Mouse (Mus musculus) T-helper 2 cell (primary cell): ENCODE data around the gene Vash2.
"Not testable (repeated sequence)": the region's sequence is repeated elsewhere in the genome, so short reads cannot be mapped to it uniquely, and the experiment has no call there.

Experiments
- in situ Hi-C: fragments of 300-600 bp; cut with MboI, MseI; formaldehyde crosslinking; loops from one replicate; pipeline ENCODE4 v1.15.1; 2025; ENCODE audit warnings: high pct_unique_total_duplicates

The Vash2 gene

DNA sequence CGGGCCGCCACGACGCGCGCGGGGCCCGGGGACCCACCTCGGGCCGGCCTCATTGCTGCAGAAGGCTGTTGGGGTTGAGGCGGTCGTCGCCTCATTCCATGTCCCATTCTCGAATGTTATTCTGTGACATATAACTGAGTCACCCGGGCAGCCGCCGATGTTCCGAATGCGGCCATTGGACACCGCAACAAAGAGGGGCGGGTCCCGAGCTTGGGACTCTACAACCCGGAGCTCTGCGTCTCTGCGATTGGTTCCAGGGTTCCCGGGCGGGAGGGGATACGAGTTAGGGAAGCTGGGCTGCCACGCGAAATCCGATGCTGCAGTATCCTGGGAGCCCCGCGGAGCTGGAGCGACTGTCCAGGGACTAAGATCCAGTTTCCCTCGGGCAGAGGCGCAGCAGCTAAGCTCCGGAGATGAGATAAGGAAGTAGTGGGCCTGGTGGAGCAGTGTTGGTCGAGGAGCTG lies at the start of gene Vash2:
Vash2 (minus strand) TSS at position 197 of the 464 bp plus-strand sequence.
- in situ Hi-C loops, result no loop called here

DNA sequence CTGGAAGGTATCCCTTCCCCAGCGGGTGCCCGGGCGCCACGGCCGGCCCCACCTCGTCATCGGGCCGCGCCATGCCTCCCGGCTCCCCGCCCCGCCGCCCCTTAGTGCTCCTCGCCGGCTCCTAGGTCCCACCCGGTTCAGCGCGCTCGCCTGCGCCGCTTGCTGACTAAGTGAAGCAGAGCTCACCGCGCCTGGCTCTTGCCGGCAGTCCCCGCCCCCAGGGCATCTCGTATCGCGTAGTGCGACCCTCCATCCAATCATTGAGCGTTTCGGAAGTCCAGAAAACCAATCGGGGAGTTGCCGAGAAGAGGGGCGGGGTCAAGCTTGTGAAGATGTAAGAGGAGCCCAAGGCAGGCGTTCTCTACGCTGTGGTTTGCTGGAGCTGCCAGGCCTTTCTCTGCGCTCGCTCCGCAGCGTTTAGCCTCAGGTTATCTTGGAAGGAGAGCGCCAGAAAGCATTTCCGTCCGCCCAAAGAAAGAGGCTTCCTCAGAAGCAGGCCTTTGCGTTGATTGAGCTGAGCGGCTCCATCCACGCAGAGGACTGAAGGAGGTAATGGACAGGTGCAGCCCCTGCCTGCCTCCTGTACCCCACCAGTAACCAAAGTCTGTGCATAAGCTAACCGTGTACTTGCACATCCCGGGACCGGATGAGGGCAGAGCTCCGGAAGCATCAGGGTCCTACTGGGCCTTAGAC lies 47.1 kb upstream of the Vash2 start, which contains the start of gene Flvcr1:
Flvcr1 (minus strand) TSS at position 138 of the 693 bp plus-strand sequence.
- in situ Hi-C loops, result no loop called here

DNA sequence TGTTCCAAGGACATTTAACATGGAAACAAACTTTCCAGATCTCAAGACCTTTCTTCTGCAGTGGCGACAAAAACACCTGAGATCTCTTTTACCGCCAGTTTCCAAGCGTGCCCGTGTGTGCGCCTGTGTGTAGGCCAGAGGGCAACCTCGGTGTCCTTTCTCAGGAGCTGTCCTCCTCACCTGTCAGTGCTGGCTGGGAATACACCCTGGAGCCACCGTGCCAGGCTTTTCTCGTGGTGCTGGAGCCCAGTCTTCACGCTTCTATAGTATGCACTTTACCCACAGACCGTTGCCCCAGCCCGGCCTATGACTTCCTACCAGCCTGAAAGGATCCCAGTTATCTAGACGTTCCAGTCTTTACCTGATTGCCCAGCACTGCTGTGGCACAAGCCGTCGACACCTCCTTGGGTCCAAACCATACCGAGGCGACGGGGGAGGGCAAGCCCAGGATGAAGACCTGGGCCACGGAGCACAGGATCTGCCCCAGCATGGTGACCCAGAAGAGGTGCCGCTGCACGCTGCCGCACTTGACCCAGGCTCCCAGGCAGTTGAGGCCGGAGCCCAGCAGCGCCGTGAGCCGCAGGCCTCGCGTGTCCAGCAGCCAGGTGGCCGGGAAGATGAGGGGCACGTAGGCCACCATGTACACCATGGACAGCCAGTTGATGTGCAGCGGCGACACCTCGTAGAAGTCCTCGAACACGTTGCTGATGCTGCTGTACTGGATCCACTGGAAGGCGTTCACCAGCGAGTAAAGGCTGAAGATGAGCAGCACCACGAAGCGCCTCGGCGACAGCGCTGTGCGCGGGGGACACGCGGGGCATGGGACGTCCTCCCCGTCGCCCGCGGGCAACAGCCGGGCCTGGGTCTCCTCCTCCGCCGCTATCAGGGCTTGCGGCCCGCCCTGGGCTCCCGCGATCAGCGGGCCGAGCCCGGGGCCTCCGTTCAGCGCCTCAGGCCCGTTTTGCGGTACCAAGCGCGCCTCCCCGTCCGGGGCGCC lies 46.2 kb upstream of the Vash2 start:
- in situ Hi-C loops, result no loop called here

DNA sequence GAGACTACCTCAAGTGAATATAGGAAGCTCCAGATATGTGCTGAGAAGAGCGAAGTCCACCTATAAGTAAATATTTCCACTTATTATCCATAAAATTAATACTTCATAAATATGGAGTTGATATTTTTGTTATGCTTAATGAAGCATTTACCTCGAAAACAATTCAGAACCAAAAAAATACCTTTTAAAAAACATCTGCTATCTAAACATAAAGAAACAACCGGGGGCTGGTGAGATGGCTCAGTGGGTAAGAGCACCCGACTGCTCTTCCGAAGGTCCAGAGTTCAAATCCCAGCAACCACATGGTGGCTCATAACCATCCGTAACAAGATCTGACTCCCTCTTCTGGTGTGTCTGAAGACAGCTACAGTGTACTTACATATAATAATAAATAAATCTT lies 44.7 kb upstream of the Vash2 start:
- in situ Hi-C loops, result not testable (repeated sequence)

DNA sequence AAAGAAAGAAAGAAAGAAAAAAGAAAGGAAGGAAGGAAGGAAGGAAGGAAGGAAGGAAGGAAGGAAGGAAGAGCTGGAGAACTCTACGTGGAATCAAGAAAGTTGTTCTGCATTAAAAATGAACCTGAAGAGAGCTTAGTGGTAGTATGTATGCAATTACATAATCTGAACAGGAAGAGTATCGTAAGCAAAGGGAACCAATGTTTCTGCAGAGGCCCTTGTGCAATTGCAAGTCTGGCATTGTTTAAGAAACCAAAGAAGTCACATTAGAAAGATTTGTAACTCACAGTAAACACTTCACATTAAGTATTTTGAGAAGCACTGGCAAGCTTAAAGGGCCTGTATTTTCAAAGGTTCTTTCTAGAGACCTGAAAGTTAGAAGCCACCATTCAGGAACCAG lies 44.0 kb upstream of the Vash2 start:
- in situ Hi-C loops, result no loop called here

DNA sequence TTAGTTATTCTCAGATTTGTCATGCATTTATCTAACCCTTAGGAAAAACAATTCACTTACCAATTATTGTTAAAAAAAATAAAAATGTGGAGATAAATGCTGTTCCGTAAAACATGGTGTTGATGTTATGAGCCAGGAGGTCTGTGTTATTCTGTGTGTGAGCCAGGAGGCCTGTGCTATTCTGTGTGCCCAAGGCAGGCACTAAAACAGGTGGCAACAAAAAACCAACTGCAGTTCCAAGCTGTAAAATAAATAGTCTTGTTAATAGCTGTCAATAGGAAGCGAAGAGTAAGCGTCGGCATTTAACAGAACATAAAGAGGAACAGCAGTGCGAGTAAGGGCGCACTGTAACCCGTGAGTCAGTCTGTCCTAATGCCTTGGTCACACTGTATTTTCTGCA lies 41.9 kb upstream of the Vash2 start:
- in situ Hi-C loops, result no loop called here

DNA sequence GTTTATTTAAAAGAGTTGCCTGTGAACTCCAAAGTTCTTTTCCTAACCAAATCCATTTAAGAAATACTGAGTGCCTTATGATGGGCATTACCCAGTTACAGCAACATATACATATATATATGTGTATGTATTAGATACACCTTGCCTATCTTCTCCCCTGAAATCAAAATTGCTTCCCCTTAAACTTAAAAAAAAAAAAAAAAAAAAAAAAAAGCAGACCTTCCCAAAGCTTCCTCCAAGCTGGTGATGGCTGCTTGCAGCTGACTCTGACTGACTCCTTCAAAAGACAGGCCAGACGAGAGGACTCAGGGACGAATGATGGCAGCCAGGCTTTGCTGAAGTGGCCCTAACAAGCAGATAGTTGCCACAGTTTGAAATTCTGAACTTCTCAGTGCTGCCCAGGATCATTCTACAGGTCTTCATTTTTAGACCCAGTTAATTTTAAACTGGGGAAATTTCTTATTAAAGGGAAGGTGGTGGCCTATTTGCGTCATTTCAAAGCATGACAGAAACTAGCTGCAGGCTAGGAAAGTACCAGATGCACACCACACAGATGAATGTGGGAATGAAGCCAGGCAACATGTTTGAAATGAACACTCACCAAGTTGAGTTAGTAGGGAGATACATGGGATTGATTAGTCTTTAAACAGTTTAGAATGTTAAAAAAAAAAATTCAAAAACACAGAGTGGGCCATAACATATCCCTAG lies 41.3 kb upstream of the Vash2 start:
- in situ Hi-C loops, result no loop called here

DNA sequence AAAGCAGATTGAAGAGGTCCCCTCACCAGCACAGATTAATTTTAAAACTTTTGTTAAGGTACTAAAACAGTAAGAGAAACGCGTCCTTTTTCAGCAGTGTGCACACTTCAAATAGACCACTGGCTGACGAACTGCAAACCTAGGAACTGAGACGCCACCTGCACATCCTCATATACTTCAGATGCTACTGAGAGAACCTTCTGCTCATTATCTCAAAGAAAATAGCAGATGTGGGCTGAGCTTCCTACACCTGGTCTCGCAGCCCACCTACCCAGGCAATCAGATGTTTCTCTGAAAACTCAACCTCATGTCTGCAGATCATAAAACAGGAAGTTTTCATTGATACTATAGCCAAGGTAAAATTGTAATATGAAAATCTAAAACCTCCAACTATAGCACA lies 40.7 kb upstream of the Vash2 start:
- in situ Hi-C loops, result no loop called here

DNA sequence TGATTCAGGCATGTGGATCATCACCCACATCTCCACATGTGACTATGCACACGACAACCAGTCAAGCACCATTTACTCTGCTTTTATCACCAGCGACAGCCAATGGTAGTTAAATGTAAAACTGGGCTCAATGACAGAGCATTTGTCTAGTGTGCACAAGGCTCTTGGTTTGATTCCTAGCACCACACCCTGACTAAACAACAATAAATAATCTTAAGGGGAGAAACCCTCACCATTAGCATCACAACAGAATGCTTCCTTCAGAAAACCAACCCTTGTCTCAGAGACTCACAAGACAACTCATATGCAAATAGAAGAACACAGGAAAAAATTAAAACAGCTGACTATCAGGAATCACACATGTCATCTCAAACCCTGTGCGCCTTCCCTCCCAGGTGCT lies 35.2 kb upstream of the Vash2 start:
- in situ Hi-C loops, result no loop called here

DNA sequence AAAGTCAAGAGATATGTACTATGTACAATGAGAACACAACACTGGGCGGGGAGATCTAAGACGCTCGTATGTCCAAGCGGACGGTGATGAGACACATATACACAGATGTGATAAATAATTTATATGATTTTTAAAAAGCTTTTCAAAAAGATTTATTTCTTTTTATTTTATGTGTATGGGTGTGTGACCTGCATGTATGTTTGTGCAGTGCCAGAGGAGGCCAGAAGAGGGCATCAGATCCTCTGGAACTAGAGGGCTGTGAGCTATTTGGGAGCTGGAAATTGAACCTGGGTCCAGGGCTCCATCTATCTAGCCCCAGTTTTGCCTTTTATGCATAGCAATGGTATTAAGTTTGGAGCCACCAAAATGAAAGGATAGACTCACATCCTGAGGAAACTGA lies 29.6 kb upstream of the Vash2 start:
- in situ Hi-C loops, result no loop called here

DNA sequence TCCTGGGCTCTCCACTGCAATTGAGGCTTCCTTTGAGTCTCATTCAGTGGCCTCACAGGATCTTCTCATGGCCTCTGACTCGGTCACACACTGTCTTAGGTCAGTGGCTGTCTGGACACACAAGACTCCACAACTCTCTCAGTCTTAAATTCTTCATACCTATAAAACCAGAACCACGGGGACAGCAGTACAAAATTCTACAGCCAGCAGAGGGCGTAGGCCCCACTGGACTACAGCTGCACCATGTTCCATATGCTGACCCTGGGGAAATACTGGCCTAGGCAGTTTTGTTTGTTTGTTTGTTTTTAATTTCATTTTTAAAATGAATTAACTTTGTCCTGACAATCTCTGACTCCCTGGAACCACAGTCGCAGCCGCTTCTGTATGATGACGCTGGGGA lies 23.1 kb upstream of the Vash2 start:
- in situ Hi-C loops, result no loop called here

DNA sequence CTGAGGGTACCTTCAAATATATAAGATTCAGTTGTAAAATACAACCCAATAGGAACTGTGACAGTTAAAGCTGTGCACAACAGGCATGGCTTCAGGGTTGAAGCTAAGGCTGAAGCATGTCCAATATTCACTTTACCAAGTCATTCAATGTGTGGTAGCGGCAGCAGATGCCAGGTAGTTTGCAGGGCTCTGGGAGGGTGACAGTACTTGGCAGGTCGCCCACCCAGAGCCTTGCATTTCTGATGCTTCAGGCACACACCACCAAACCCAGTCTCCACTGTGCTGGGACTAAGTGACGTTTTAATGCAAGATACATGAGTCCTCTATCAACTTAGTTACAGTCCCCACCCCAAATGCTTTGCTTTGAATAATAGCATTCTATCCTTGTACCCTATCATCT lies 21.6 kb upstream of the Vash2 start:
- in situ Hi-C loops, result no loop called here

DNA sequence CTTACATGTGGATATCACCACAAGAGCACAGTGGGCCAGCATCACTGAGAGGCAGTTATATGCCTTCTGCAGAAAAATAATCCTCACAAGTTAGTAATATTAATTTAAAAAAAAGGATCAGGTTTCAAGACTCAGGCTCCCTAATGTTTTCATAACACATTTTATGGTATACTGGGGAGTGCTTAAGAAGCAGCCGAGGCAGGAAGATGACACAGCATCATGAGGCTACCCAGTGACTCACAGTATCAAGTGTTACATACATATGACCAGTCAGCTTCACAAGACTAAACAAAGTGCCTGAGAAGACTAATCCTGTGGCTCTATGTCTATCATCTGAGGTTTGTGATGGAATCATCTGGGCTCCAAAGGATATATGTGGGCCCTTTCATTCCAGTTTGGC lies 18.9 kb upstream of the Vash2 start:
- in situ Hi-C loops, result no loop called here

DNA sequence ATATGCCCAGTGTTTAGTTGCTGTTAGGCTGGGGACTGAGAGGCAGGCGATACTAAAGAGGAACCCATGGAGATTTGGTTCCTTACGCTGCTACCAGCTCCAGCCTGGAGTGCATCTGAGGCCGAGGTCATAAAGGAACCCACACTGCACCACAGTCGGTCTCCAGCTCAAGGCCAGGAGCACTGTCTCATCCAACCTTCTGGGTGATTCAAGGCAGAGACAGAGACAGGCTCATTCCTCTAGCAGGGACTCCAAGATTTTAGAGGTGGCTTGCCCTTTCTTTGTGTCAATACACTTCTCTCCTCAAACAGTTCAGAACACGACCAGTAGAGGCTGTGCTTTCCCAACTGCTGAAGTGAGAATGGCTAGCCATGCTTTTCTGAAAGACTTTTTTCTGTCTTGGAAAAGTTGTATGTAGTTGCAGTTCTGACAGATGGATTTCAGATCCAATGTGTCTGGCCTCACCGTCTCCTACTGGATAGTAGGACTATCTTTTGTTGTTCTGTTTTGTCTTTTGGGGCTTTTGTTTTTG lies 17.3 kb upstream of the Vash2 start:
- in situ Hi-C loops, result no loop called here

DNA sequence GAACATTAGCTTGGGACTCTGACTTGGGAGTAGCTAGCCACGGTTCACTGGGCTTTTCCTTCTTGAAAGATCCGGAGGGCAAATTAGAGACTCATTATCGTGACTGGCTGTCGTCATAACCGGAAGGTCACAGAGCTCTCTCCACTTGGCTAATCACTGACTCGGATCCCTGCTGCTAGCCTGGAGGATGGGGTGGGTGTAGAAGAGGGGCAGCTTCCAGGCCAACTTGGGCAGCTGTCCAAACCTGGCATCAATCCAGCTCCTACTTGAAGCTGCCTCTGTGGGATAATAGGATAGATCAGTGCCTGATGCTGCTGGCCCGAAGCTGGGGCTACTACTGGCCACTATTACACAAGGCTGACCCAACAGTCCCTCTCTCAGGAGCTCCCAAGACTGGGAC lies 16.5 kb upstream of the Vash2 start:
- in situ Hi-C loops, result no loop called here

DNA sequence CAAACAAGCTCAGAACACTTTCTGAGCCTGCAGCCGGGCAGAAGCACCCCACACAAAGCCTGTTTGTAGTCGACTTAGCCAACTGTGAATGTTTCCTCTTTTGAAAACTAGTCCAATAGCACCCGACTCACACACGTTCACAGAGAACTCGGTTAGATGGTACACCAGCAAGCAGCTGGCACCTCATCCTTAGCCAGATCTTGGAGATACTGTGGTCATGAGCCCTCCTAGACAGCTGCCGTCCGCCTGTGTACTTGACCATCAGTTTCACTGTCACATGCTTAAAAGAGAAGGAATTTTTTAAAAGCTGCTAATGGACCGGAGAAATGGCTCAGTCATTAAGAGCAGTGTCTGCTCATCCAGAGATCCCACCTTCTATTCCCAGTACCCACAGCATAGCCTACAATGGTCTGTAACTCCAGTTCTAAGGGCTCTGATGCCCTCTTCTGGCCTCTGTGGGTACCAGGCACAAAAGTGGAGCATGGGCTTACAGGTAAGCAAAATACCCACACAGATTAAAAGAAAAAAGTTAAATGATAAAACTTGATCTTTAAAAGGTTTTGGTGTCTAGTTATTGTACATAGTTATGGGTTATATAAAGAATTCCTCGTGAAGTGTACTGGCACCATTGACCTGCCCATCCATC lies 10.5 kb upstream of the Vash2 start:
- in situ Hi-C loops, result loop anchor here (5.0 kb wide), 1 partner anchor 37 kb away; no protein-coding TSS in a partner anchor

DNA sequence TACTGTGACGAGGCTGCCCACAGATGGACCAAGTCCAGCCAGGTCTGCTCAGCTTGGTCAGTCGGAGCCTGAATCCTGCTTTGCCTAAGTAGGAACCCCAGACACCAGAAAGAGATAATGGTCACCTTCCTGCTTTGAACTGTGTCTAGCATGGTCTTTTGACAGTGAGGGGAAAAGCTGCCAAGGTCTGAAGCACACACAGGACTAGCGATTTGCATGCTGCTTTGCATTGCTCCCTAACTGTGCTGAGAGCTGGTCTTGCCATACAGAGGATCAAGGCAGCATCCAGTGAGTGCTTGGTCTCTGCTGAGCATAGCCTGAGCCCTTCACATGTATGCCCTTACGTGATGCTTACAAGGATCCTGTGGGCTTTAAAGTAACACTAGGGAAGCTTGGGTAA lies 2.3 kb upstream of the Vash2 start:
- in situ Hi-C loops, result no loop called here

DNA sequence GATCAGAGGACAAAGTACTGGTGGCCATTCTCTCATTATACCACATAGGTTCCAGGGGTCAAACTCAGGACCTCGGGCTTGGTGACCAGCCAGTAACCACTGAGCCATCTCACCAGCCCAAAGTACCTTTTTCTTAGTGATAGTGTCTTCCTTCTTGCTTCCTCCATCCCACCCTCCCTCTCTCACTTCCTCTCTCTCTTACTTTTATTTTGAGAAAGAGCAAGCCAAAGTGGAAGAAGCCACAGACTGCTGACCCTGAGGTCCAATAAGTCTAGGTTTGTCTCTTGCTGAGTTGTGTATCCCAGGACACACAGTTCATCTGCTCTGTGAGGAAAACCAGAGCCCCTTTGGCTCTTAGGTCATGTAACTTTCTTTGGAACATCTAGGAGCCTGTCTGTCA lies 1.4 kb upstream of the Vash2 start:
- in situ Hi-C loops, result no loop called here

DNA sequence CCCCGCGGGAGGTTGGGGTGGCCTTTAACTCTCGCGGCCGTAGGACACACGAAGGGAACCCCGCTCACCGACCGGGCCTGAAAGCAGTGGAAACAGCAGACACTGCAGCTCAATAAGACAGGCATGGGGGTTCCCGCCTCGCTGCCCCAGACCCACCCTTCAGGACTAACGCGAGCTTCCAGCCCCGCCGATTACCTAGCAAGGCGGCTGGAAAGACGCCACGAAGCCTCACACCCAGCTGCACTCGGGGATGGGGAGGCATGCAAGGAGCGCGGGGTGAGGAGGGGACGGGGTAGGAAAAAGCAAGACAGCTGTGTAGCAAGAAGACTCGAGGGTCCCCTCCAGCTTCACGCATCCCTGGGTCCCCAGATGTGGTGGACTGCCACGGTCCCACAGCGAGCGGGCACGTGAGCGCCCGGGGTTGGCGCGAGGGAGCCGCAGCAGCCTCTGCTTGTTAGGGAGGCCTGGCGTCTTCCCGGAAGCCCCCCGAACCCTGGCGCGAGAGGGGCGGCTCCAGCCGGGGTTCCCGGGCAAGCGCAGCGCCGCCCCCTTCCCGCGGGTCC lies 504 bp downstream of the Vash2 start:
- in situ Hi-C loops, result no loop called here

DNA sequence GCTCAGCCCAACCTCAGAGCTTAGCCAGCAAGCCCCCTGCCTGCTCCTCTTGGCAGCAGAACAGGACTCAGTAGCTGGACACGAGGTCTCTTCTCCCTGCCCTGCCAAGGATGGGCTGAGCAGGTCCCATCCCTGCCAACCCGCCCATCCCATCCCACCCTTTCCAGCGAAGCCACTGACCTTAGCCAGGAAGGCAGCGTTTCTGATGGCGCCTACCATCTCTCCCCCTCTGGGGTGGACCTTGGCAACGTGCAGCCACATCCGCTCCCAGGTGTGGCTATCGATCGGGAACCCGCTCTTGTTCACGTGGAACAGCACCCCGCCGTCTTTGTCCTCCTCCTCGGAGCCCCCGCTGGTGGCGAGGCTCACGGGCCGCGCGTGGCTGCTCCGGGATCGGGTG lies 1.1 kb downstream of the Vash2 start:
- in situ Hi-C loops, result no loop called here
